Mouse (Mus musculus) hindbrain, embryonic 13.5 days (tissue): ENCODE measurements around the gene Tmem116. TPM values are rescaled to one million over a fixed set of nuclear protein-coding genes. Genes with fewer than 3 reads are reported as not detected.

Experiments
- ATAC-seq: fragments of 200-750 bp; cut with Nextera tagmentation; 2 replicates; pipeline ENCODE4 v1.8.0; 2017; ENCODE audit warnings: moderate TSS enrichment; ENCODE audit not compliant: low FRiP score
- H3K27ac ChIP-seq: fragments of 300-500 bp; sonication (generic); 2 replicates; pipeline ENCODE4 v1.5.1; 2015; ENCODE audit warnings: inconsistent platforms, mild to moderate bottlenecking, moderate library complexity
- H3K27me3 ChIP-seq: fragments of 300-500 bp; sonication (generic); 2 replicates; pipeline ENCODE4 v1.6.1; 2015; ENCODE audit warnings: mild to moderate bottlenecking, inconsistent platforms
- H3K36me3 ChIP-seq: fragments of 300-500 bp; sonication (generic); 2 replicates; pipeline ENCODE4 v1.6.1; 2015; ENCODE audit warnings: mild to moderate bottlenecking, inconsistent platforms
- H3K4me1 ChIP-seq: fragments of 300-500 bp; sonication (generic); replicated peaks from 2 replicates; pipeline ENCODE4 v1.6.1; 2015; ENCODE audit warnings: inconsistent platforms
- H3K4me2 ChIP-seq: fragments of 300-500 bp; sonication (generic); 2 replicates; pipeline ENCODE4 v1.6.1; 2015; ENCODE audit warnings: inconsistent platforms, mild to moderate bottlenecking, moderate library complexity
- H3K4me3 ChIP-seq: fragments of 300-500 bp; sonication (generic); 2 replicates; pipeline ENCODE4 v1.5.1; 2015; ENCODE audit warnings: mild to moderate bottlenecking, inconsistent platforms
- H3K9ac ChIP-seq: fragments of 300-500 bp; sonication (generic); 2 replicates; pipeline ENCODE4 v1.6.1; 2015; ENCODE audit warnings: mild to moderate bottlenecking, inconsistent platforms
- H3K9me3 ChIP-seq: fragments of 300-500 bp; sonication (generic); 2 replicates; pipeline ENCODE4 v1.6.1; 2016; ENCODE audit warnings: inconsistent platforms
- WGBS: fragments of 180-500 bp; shearing (Covaris S2); methylation state at CpG from one replicate; pipeline ENCODE4 v1.1.7; 2015; 5-methylcytosine and 5-hydroxymethylcytosine counted together
- polyA plus RNA-seq: library from polyadenylated mRNA; unstranded; fragments of >200 nt; fragmentation: Nextera tagmentation; extraction: Ambion mirVana; gene quantifications from 2 replicates; pipeline ENCODE4 v1.2.1, GENCODE M21; 2015

Tmem116 gene
- 1.9 and 2.2 TPM in 2 replicates for polyA plus RNA-seq

- WGBS, result under 1% methylated on average over 17 of the region's 17 CpGs
- H3K4me3 ChIP-seq, result peak within 1 kb of the TSS; percentile 87
- no peaks in the 10 kb centered on the region for H3K9me3 ChIP-seq
- peak; percentile 32; the same call in 1 of the 2 replicates for ATAC-seq
- H3K27ac ChIP-seq, result peak within 1 kb of the TSS; percentile 98
- H3K4me1 ChIP-seq, result peaks cover 30% of the 10 kb centered on the region
- H3K36me3 ChIP-seq, result peaks cover 35% of the 10 kb centered on the region
- peak within 1 kb of the TSS; percentile 94 for H3K9ac ChIP-seq
- H3K27me3 ChIP-seq, result no peaks in the 10 kb centered on the region
- H3K4me2 ChIP-seq, result peak within 1 kb of the TSS; percentile 83
These were observed at the start of gene Tmem116 for GRCm38 (mm10) chr5:121451644-121452025. Gene Tmem116 (plus strand): TSS chr5:121451893.

- no peaks in the 10 kb centered on the region for H3K4me1 ChIP-seq
- no peak overlapping the region for H3K9ac ChIP-seq
- no peak overlapping the region for H3K27ac ChIP-seq
- no peak for ATAC-seq
- WGBS, result 95% methylated on average over 8 of the region's 8 CpGs
- H3K4me2 ChIP-seq, result no peak overlapping the region
- H3K4me3 ChIP-seq, result no peak overlapping the region
- peaks cover 57% of the 10 kb centered on the region for H3K36me3 ChIP-seq
- H3K9me3 ChIP-seq, result no peaks in the 10 kb centered on the region
- H3K27me3 ChIP-seq, result no peaks in the 10 kb centered on the region
These were observed 43.8 kb upstream of the Tmem116 start for GRCm38 (mm10) chr5:121407856-121408255.

- ATAC-seq, result no peak
- no peaks in the 10 kb centered on the region for H3K27me3 ChIP-seq
- peaks cover 85% of the 10 kb centered on the region for H3K36me3 ChIP-seq
- no peak overlapping the region for H3K4me3 ChIP-seq
- no peak overlapping the region for H3K4me2 ChIP-seq
- H3K9me3 ChIP-seq, result no peaks in the 10 kb centered on the region
- no peak overlapping the region for H3K9ac ChIP-seq
- 93% methylated on average over 4 of the region's 4 CpGs for WGBS
- H3K4me1 ChIP-seq, result no peaks in the 10 kb centered on the region
- H3K27ac ChIP-seq, result no peak overlapping the region
These were observed 40.7 kb upstream of the Tmem116 start for GRCm38 (mm10) chr5:121410975-121411374.

- Histone ChIP-seq H3K27ac (no peak overlapping the region), H3K4me1 (no peaks in the 10 kb centered on the region), H3K4me3 (no peak overlapping the region), H3K4me2 (no peak overlapping the region), H3K9me3 (no peaks in the 10 kb centered on the region), H3K27me3 (no peaks in the 10 kb centered on the region), H3K36me3 (peaks cover 99% of the 10 kb centered on the region), H3K9ac (no peak overlapping the region)
- 95% methylated on average over 9 of the region's 9 CpGs for whole genome bisulfite sequencing
- ATAC-seq, result no peak
These were observed 31.0 kb upstream of the Tmem116 start for GRCm38 (mm10) chr5:121420721-121421120.

GRCm38 (mm10) chr5:121422787-121423186 lies 28.9 kb upstream of the Tmem116 start:
- Histone ChIP-seq H3K36me3 (peaks cover 99% of the 10 kb centered on the region), H3K4me1 (no peaks in the 10 kb centered on the region), H3K4me3 (no peak overlapping the region), H3K27me3 (no peaks in the 10 kb centered on the region), H3K9me3 (no peaks in the 10 kb centered on the region), H3K27ac (no peak overlapping the region), H3K4me2 (no peak overlapping the region), H3K9ac (no peak overlapping the region)
- ATAC-seq, result no peak
- 93% methylated on average over 6 of the region's 6 CpGs for WGBS

- Histone ChIP-seq H3K9me3 (no peaks in the 10 kb centered on the region), H3K4me3 (no peak overlapping the region), H3K4me2 (no peak overlapping the region), H3K27ac (no peak overlapping the region), H3K27me3 (no peaks in the 10 kb centered on the region), H3K4me1 (no peaks in the 10 kb centered on the region), H3K9ac (no peak overlapping the region), H3K36me3 (peaks cover 99% of the 10 kb centered on the region)
- ATAC-seq, result no peak
- WGBS, result 94% methylated on average over 10 of the region's 10 CpGs
These were observed 28.4 kb upstream of the Tmem116 start for GRCm38 (mm10) chr5:121423297-121423696.

GRCm38 (mm10) chr5:121428954-121429353 lies 22.7 kb upstream of the Tmem116 start:
- H3K4me3 ChIP-seq, result no peak overlapping the region
- ATAC-seq, result no peak
- no peak overlapping the region for H3K4me2 ChIP-seq
- no peaks in the 10 kb centered on the region for H3K27me3 ChIP-seq
- 87% methylated on average over 3 of the region's 3 CpGs for WGBS
- H3K9me3 ChIP-seq, result no peaks in the 10 kb centered on the region
- no peak overlapping the region for H3K9ac ChIP-seq
- no peak overlapping the region for H3K27ac ChIP-seq
- H3K36me3 ChIP-seq, result peaks cover 99% of the 10 kb centered on the region
- no peaks in the 10 kb centered on the region for H3K4me1 ChIP-seq

DNA sequence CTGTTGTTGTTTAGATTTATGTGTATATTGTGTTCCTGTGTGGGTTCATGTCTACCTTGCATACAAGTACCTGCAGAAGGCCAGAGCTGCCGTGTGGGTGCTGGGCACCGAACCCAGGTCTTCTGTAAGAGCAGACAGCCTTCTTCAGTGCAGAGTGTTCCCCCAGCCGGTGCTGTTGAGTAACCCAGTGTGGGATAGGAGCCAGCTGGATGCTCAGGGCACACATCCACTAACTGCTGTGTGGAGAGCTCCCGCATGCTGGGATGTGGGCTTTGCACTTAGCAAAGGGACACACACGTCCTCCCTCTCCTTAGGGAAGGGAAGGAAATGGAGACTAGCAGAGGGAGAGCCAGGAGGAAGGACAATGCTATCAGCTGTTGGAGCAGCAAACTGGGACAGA lies 13.6 kb upstream of the Tmem116 start:
- Histone ChIP-seq H3K27ac (no peak overlapping the region), H3K9ac (no peak overlapping the region), H3K27me3 (no peaks in the 10 kb centered on the region), H3K4me3 (no peak overlapping the region), H3K4me2 (no peak overlapping the region), H3K9me3 (no peaks in the 10 kb centered on the region), H3K4me1 (no peaks in the 10 kb centered on the region), H3K36me3 (peaks cover 84% of the 10 kb centered on the region)
- ATAC-seq, result no peak
- WGBS, result 88% methylated on average over 5 of the region's 5 CpGs

GRCm38 (mm10) chr5:121438756-121439155 lies 12.9 kb upstream of the Tmem116 start:
- Histone ChIP-seq H3K9ac (no peak overlapping the region), H3K4me1 (no peaks in the 10 kb centered on the region), H3K4me3 (no peak overlapping the region), H3K36me3 (peaks cover 84% of the 10 kb centered on the region), H3K27ac (no peak overlapping the region), H3K9me3 (no peaks in the 10 kb centered on the region), H3K27me3 (no peaks in the 10 kb centered on the region), H3K4me2 (no peak overlapping the region)
- WGBS, result 96% methylated on average over 11 of the region's 11 CpGs
- no peak for ATAC-seq

- no peak overlapping the region for H3K4me2 ChIP-seq
- no peaks in the 10 kb centered on the region for H3K27me3 ChIP-seq
- H3K9ac ChIP-seq, result no peak overlapping the region
- peaks cover 86% of the 10 kb centered on the region for H3K36me3 ChIP-seq
- no peak overlapping the region for H3K4me3 ChIP-seq
- no peaks in the 10 kb centered on the region for H3K9me3 ChIP-seq
- WGBS, result 96% methylated on average over 3 of the region's 3 CpGs
- H3K27ac ChIP-seq, result no peak overlapping the region
- no peak for ATAC-seq
- H3K4me1 ChIP-seq, result no peaks in the 10 kb centered on the region
These were observed 8.1 kb upstream of the Tmem116 start for GRCm38 (mm10) chr5:121443548-121443947.

- no peak for ATAC-seq
- H3K27me3 ChIP-seq, result no peaks in the 10 kb centered on the region
- WGBS, result 94% methylated on average over 5 of the region's 5 CpGs
These were observed 6.8 kb upstream of the Tmem116 start for GRCm38 (mm10) chr5:121444870-121445269.

GRCm38 (mm10) chr5:121448450-121448849 lies 3.2 kb upstream of the Tmem116 start:
- H3K4me1 ChIP-seq, result peaks cover 25% of the 10 kb centered on the region

More at GRCm38 (mm10) chr5:121444870-121445269, 6.8 kb upstream of the Tmem116 start:
- no peak overlapping the region for H3K4me2 ChIP-seq
- H3K4me1 ChIP-seq, result peaks cover 3% of the 10 kb centered on the region
- no peaks in the 10 kb centered on the region for H3K9me3 ChIP-seq
- no peak overlapping the region for H3K27ac ChIP-seq
- H3K9ac ChIP-seq, result no peak overlapping the region
- no peak overlapping the region for H3K4me3 ChIP-seq
- H3K36me3 ChIP-seq, result peaks cover 86% of the 10 kb centered on the region

GRCm38 (mm10) chr5:121449976-121450375 lies 1.7 kb upstream of the Tmem116 start:
- H3K4me2 ChIP-seq, result no peak overlapping the region
- H3K9ac ChIP-seq, result no peak overlapping the region
- H3K36me3 ChIP-seq, result peaks cover 52% of the 10 kb centered on the region
- peaks cover 30% of the 10 kb centered on the region for H3K4me1 ChIP-seq
- no peak overlapping the region for H3K4me3 ChIP-seq
- H3K9me3 ChIP-seq, result no peaks in the 10 kb centered on the region
- no peak for ATAC-seq
- no peak overlapping the region for H3K27ac ChIP-seq
- 64% methylated on average over 6 of the region's 6 CpGs for WGBS
- no peaks in the 10 kb centered on the region for H3K27me3 ChIP-seq

More at GRCm38 (mm10) chr5:121448450-121448849, 3.2 kb upstream of the Tmem116 start:
- 96% methylated on average over 3 of the region's 3 CpGs for WGBS
- Histone ChIP-seq H3K4me3 (no peak overlapping the region), H3K9me3 (no peaks in the 10 kb centered on the region), H3K27me3 (no peaks in the 10 kb centered on the region), H3K4me2 (no peak overlapping the region), H3K36me3 (peaks cover 67% of the 10 kb centered on the region), H3K9ac (no peak overlapping the region), H3K27ac (no peak overlapping the region)
- no peak for ATAC-seq
